Mouse (Mus musculus) liver, embryonic 14.5 days (tissue): ENCODE measurements around the gene Cfap77. TPM values are rescaled to one million over a fixed set of nuclear protein-coding genes. Genes with fewer than 3 reads are reported as not detected.

ENCODE experiments used
- ATAC-seq: fragments of 200-750 bp; cut with Nextera tagmentation; 2 replicates; pipeline ENCODE4 v1.8.0; 2017; ENCODE audit warnings: moderate number of reproducible peaks, mild to moderate bottlenecking, moderate library complexity; ENCODE audit not compliant: insufficient read depth
- DNase-seq, 3 experiments: peaks; one replicate each; pipeline ENCODE4 v3.0.0-alpha.2; 2012 to 2013; ENCODE audit warnings: low read depth in 3 of 3, low spot score in 3 of 3
- H3K27ac ChIP-seq: fragments of 300-500 bp; sonication (generic); 2 replicates; pipeline ENCODE4 v1.5.1; 2014; ENCODE audit warnings: moderate library complexity, mild to moderate bottlenecking, control low read depth, inconsistent platforms
- H3K27me3 ChIP-seq: fragments of 300-500 bp; sonication (generic); 2 replicates; pipeline ENCODE4 v1.6.1; 2014; ENCODE audit warnings: mild to moderate bottlenecking, low read length, moderate library complexity; ENCODE audit not compliant: control insufficient read depth, insufficient read depth
- H3K36me3 ChIP-seq: fragments of 300-500 bp; sonication (generic); replicated peaks from 2 replicates; pipeline ENCODE4 v1.6.1; 2014; ENCODE audit warnings: low read depth; ENCODE audit not compliant: control insufficient read depth, insufficient read depth
- H3K4me1 ChIP-seq, 2 experiments: fragments of 200-500 bp in 1 of 2; fragments of 300-500 bp in 1 of 2; sonication (generic) in 1 of 2; replicated peaks; 2 replicates each; pipeline ENCODE4 v1.6.1; 2012 to 2014; ENCODE audit warnings: antibody characterized with exemption in 1 of 2, inconsistent platforms in 1 of 2, low read length in 1 of 2; ENCODE audit not compliant: control insufficient read depth in 2 of 2, insufficient read depth in 2 of 2
- H3K4me2 ChIP-seq: fragments of 300-500 bp; sonication (generic); 2 replicates; pipeline ENCODE4 v1.6.1; 2014; ENCODE audit warnings: low read depth, mild to moderate bottlenecking, control low read depth, moderate library complexity
- H3K4me3 ChIP-seq, 2 experiments: fragments of 200-500 bp in 1 of 2; fragments of 300-500 bp in 1 of 2; sonication (generic) in 1 of 2; 2 replicates each; pipeline ENCODE4 v1.5.1; 2012 to 2014; ENCODE audit warnings: low read depth in 2 of 2, low read length in 2 of 2, mild to moderate bottlenecking in 2 of 2, control low read depth in 1 of 2, inconsistent platforms in 1 of 2, moderate library complexity in 1 of 2; ENCODE audit not compliant: insufficient read depth in 1 of 2
- H3K9ac ChIP-seq: fragments of 300-500 bp; sonication (generic); replicated peaks from 2 replicates; pipeline ENCODE4 v1.6.1; 2014; ENCODE audit warnings: mild to moderate bottlenecking, control low read depth, moderate library complexity
- H3K9me3 ChIP-seq: fragments of 300-500 bp; sonication (generic); 2 replicates; pipeline ENCODE4 v1.6.1; 2016; ENCODE audit warnings: low read length, mixed read lengths; ENCODE audit not compliant: control insufficient read depth
- CTCF ChIP-seq: IDR thresholded peaks from 2 replicates; pipeline ENCODE4 v1.5.1; 2016; ENCODE audit warnings: antibody characterized with exemption, low read depth, control low read depth
- EP300 ChIP-seq: IDR thresholded peaks from 2 replicates; pipeline ENCODE4 v1.6.1; 2016; ENCODE audit warnings: antibody characterized with exemption, low read depth
- WGBS: fragments of 180-500 bp; shearing (Covaris S2); extraction: QIAGEN DNeasy Blood & Tissue Kit; methylation state at CpG from one replicate; pipeline ENCODE4 v1.1.7; 2014; ENCODE audit not compliant: insufficient replicate concordance; 5-methylcytosine and 5-hydroxymethylcytosine counted together
- polyA plus RNA-seq, 2 experiments: library from polyadenylated mRNA; depleted of rRNA in 1 of 2; stranded (reverse) in 1 of 2; unstranded in 1 of 2; fragments of >200 nt; fragmentation: Nextera tagmentation in 1 of 2; extraction: Ambion mirVana in 1 of 2; gene quantifications; 2 replicates each; pipeline versions ENCODE4 v1.2.1 to v1.2.3; 2012 to 2014

Gene Cfap77
- polyA plus RNA-seq, 2 experiments = 0.16 TPM; not detected in 1

- DNase-seq = no peak
- ATAC-seq = no peak
Observed at GRCm38 (mm10) chr2:28961024-28961585, 93.8 kb downstream of the Cfap77 start.

GRCm38 (mm10) chr2:28956874-28957273 lies 98.0 kb downstream of the Cfap77 start:
- Histone ChIP-seq H3K4me1 (no peaks in the 10 kb centered on the region), H3K9ac (no peak overlapping the region), H3K27ac (no peak overlapping the region), H3K27me3 (no peaks in the 10 kb centered on the region), H3K36me3 (no peaks in the 10 kb centered on the region), H3K9me3 (no peaks in the 10 kb centered on the region), H3K4me2 (no peak overlapping the region), H3K4me3 (no peak overlapping the region)
- WGBS = 64% methylated on average over 4 of the region's 4 CpGs
- TF ChIP-seq CTCF = no peak
- DNase-seq (no peak), ATAC-seq (no peak)

More at GRCm38 (mm10) chr2:28961024-28961585, 93.8 kb downstream of the Cfap77 start:
- no peak overlapping the region for H3K27ac ChIP-seq
- H3K36me3 ChIP-seq = no peaks in the 10 kb centered on the region
- H3K4me2 ChIP-seq = no peak overlapping the region
- no peaks in the 10 kb centered on the region for H3K4me1 ChIP-seq
- no peak overlapping the region for H3K9ac ChIP-seq
- H3K4me3 ChIP-seq = no peak overlapping the region
- no peaks in the 10 kb centered on the region for H3K27me3 ChIP-seq
- TF ChIP-seq CTCF = no peak
- no peak for TF ChIP-seq EP300
- no peaks in the 10 kb centered on the region for H3K9me3 ChIP-seq
- WGBS = 65% methylated on average over 15 of the region's 15 CpGs

- no peak for DNase-seq
- no peak overlapping the region for H3K9ac ChIP-seq
- H3K27ac ChIP-seq = no peak overlapping the region
- no peaks in the 10 kb centered on the region for H3K9me3 ChIP-seq
- no peak overlapping the region for H3K4me2 ChIP-seq
- H3K27me3 ChIP-seq = no peaks in the 10 kb centered on the region
- no peak for TF ChIP-seq EP300
- TF ChIP-seq CTCF = no peak
- WGBS = 68% methylated on average over 9 of the region's 9 CpGs
- H3K4me1 ChIP-seq = no peaks in the 10 kb centered on the region
- H3K36me3 ChIP-seq = no peaks in the 10 kb centered on the region
- no peak for ATAC-seq
- no peak overlapping the region for H3K4me3 ChIP-seq
Observed at GRCm38 (mm10) chr2:28954595-28954994, 100.3 kb downstream of the Cfap77 start.

GRCm38 (mm10) chr2:28952981-28953380 lies 101.9 kb downstream of the Cfap77 start:
- Histone ChIP-seq H3K27ac (no peak overlapping the region), H3K27me3 (no peaks in the 10 kb centered on the region), H3K36me3 (no peaks in the 10 kb centered on the region), H3K4me2 (no peak overlapping the region), H3K4me3 (no peak overlapping the region), H3K9me3 (no peaks in the 10 kb centered on the region), H3K4me1 (no peaks in the 10 kb centered on the region), H3K9ac (no peak overlapping the region)
- no peak for TF ChIP-seq CTCF
- TF ChIP-seq EP300 = no peak
- no peak for ATAC-seq
- WGBS = 56% methylated on average over 8 of the region's 8 CpGs
- no peak for DNase-seq

GRCm38 (mm10) chr2:28946312-28946711 lies 108.6 kb downstream of the Cfap77 start:
- H3K9me3 ChIP-seq = no peaks in the 10 kb centered on the region
- ATAC-seq = no peak
- H3K27ac ChIP-seq = no peak overlapping the region
- H3K9ac ChIP-seq = no peak overlapping the region
- no peak overlapping the region for H3K4me2 ChIP-seq
- H3K4me1 ChIP-seq = no peaks in the 10 kb centered on the region
- TF ChIP-seq EP300 (no peak), CTCF (no peak)
- DNase-seq = no peak
- H3K4me3 ChIP-seq = no peak overlapping the region
- no peaks in the 10 kb centered on the region for H3K36me3 ChIP-seq
- 51% methylated on average over 3 of the region's 3 CpGs for WGBS
- no peaks in the 10 kb centered on the region for H3K27me3 ChIP-seq
